Mouse (Mus musculus) MEL (cell line): ENCODE results near the gene Dlx4. TPM values are rescaled to one million over a fixed set of nuclear protein-coding genes. Genes with fewer than 3 reads are reported as not detected.

ENCODE experiments used
- DNase-seq: peaks from one replicate; pipeline ENCODE4 v3.0.0; 2011; ENCODE audit warnings: low read depth, low spot score
- H3K27ac ChIP-seq: 2 replicates; pipeline ENCODE4 v1.5.1; 2012; ENCODE audit warnings: low read depth, mild to moderate bottlenecking, control low read depth, low read length, moderate library complexity; ENCODE audit not compliant: control insufficient read depth
- H3K27me3 ChIP-seq, 2 experiments: fragments of 150-350 bp in 1 of 2; sonication (generic) in 1 of 2; 2 replicates each; pipeline ENCODE4 v1.6.1; 2012; ENCODE audit warnings: low read length in 2 of 2, mild to moderate bottlenecking in 2 of 2, improper control_type of control experiment in 1 of 2, moderate library complexity in 1 of 2; ENCODE audit not compliant: insufficient read depth in 2 of 2, control insufficient read depth in 1 of 2
- H3K36me3 ChIP-seq, 2 experiments: 2 replicates each; pipeline ENCODE4 v1.6.1; 2012 to 2014; ENCODE audit warnings: low read length in 2 of 2, improper control_type of control experiment in 1 of 2, inconsistent platforms in 1 of 2, mild to moderate bottlenecking in 1 of 2; ENCODE audit not compliant: insufficient read depth in 2 of 2, control insufficient read depth in 1 of 2
- H3K4me1 ChIP-seq, 2 experiments: fragments of 150-350 bp in 1 of 2; sonication (generic) in 1 of 2; 2 replicates each; pipeline ENCODE4 v1.6.1; 2012; ENCODE audit warnings: low read length in 2 of 2, improper control_type of control experiment in 1 of 2, mild to moderate bottlenecking in 1 of 2; ENCODE audit not compliant: insufficient read depth in 2 of 2, control insufficient read depth in 1 of 2
- H3K4me3 ChIP-seq, 2 experiments: fragments of 150-350 bp in 1 of 2; sonication (generic) in 1 of 2; 2 replicates each; pipeline ENCODE4 v1.5.1; 2012; ENCODE audit warnings: low read depth in 2 of 2, low read length in 2 of 2, mild to moderate bottlenecking in 2 of 2, moderate library complexity in 2 of 2, control low read depth in 1 of 2, improper control_type of control experiment in 1 of 2; ENCODE audit not compliant: control insufficient read depth in 1 of 2, insufficient read depth in 1 of 2
- H3K79me2 ChIP-seq: 2 replicates; pipeline ENCODE4 v1.6.1; 2012; ENCODE audit warnings: mild to moderate bottlenecking, low read length, moderate library complexity; ENCODE audit not compliant: control insufficient read depth, poor library complexity, insufficient read depth
- H3K9ac ChIP-seq: 2 replicates; pipeline ENCODE4 v1.6.1; 2012; ENCODE audit warnings: low read depth, mild to moderate bottlenecking, control low read depth, low read length, moderate library complexity; ENCODE audit not compliant: control insufficient read depth, poor library complexity, severe bottlenecking
- H3K9me3 ChIP-seq: fragments of 150-350 bp; sonication (generic); replicated peaks from 2 replicates; pipeline ENCODE4 v1.6.1; 2012; ENCODE audit warnings: mild to moderate bottlenecking, low read length, improper control_type of control experiment, moderate library complexity; ENCODE audit not compliant: insufficient read depth
- BHLHE40 ChIP-seq: IDR thresholded peaks from 2 replicates; pipeline ENCODE4 v1.6.1; 2012; ENCODE audit warnings: low read depth, mild to moderate bottlenecking, inconsistent platforms, low read length, improper control_type of control experiment, borderline replicate concordance
- CHD1 ChIP-seq: IDR thresholded peaks from 2 replicates; pipeline ENCODE4 v1.6.1; 2012; ENCODE audit warnings: low read depth, mild to moderate bottlenecking, inconsistent platforms, low read length, improper control_type of control experiment
- CHD2 ChIP-seq: IDR thresholded peaks from 2 replicates; pipeline ENCODE4 v1.6.1; 2011; ENCODE audit warnings: low read length, improper control_type of control experiment
- CTCF ChIP-seq, 3 experiments: IDR thresholded peaks in 2 of 3; conservative IDR thresholded peaks in 1 of 3; 2 replicates each; pipeline ENCODE4 v1.5.1; 2011 to 2012; ENCODE audit warnings: low read length in 3 of 3, low read depth in 2 of 3, mild to moderate bottlenecking in 2 of 3, improper control_type of control experiment in 1 of 3, inconsistent platforms in 1 of 3, mixed read lengths in 1 of 3, moderate library complexity in 1 of 3; ENCODE audit not compliant: control insufficient read depth in 1 of 3, insufficient read depth in 1 of 3, poor library complexity in 1 of 3, severe bottlenecking in 1 of 3
- ELF1 ChIP-seq: IDR thresholded peaks from 2 replicates; pipeline ENCODE4 v1.6.1; 2014; ENCODE audit warnings: low read depth, mild to moderate bottlenecking, inconsistent platforms, low read length, improper control_type of control experiment, moderate library complexity
- EP300 ChIP-seq, 2 experiments: IDR thresholded peaks; 2 replicates each; pipeline ENCODE4 v1.6.1; 2011; ENCODE audit warnings: improper control_type of control experiment in 2 of 2, low read length in 2 of 2, low read depth in 1 of 2, mild to moderate bottlenecking in 1 of 2
- GABPA ChIP-seq: IDR thresholded peaks from 2 replicates; pipeline ENCODE4 v1.6.1; 2012; ENCODE audit warnings: low read depth, mild to moderate bottlenecking, inconsistent platforms, low read length, improper control_type of control experiment, moderate library complexity
- HCFC1 ChIP-seq: IDR thresholded peaks from 2 replicates; pipeline ENCODE4 v1.6.1; 2012; ENCODE audit warnings: low read depth, mild to moderate bottlenecking, inconsistent platforms, low read length, improper control_type of control experiment, moderate library complexity
- KAT2A ChIP-seq: conservative IDR thresholded peaks from 2 replicates; pipeline ENCODE4 v1.6.1; 2012; ENCODE audit warnings: low read depth, low read length, improper control_type of control experiment, inconsistent platforms
- MAZ ChIP-seq: IDR thresholded peaks from 2 replicates; pipeline ENCODE4 v1.6.1; 2012; ENCODE audit warnings: low read depth, mild to moderate bottlenecking, inconsistent platforms, low read length, improper control_type of control experiment
- MYC ChIP-seq: IDR thresholded peaks from 2 replicates; pipeline ENCODE4 v1.6.1; 2011; ENCODE audit warnings: low read depth, mild to moderate bottlenecking, low read length, improper control_type of control experiment, moderate library complexity
- RAD21 ChIP-seq: IDR thresholded peaks from 2 replicates; pipeline ENCODE4 v1.6.1; 2011; ENCODE audit warnings: mild to moderate bottlenecking, low read depth, low read length, improper control_type of control experiment
- RCOR1 ChIP-seq: IDR thresholded peaks from 2 replicates; pipeline ENCODE4 v1.6.1; 2012; ENCODE audit warnings: low read depth, mild to moderate bottlenecking, inconsistent platforms, low read length, improper control_type of control experiment
- SMC3 ChIP-seq: IDR thresholded peaks from 2 replicates; pipeline ENCODE4 v1.6.1; 2011; ENCODE audit warnings: low read depth, low read length, improper control_type of control experiment
- TAL1 ChIP-seq: IDR thresholded peaks from 2 replicates; pipeline ENCODE4 v1.6.1; 2012; ENCODE audit warnings: mild to moderate bottlenecking, inconsistent platforms, low read length, moderate library complexity, mixed read lengths
- ZC3H11A ChIP-seq: IDR thresholded peaks from 2 replicates; pipeline ENCODE4 v1.6.1; 2012; ENCODE audit warnings: low read depth, mild to moderate bottlenecking, inconsistent platforms, low read length, improper control_type of control experiment
- ZKSCAN1 ChIP-seq: IDR thresholded peaks from 2 replicates; pipeline ENCODE4 v1.6.1; 2012; ENCODE audit warnings: low read depth, mild to moderate bottlenecking, inconsistent platforms, low read length, improper control_type of control experiment, moderate library complexity
- ZNF384 ChIP-seq: IDR thresholded peaks from 2 replicates; pipeline ENCODE4 v1.6.1; 2012; ENCODE audit warnings: low read depth, mild to moderate bottlenecking, inconsistent platforms, low read length, improper control_type of control experiment
- polyA plus RNA-seq, 2 experiments: library from polyadenylated mRNA; stranded (reverse) in 1 of 2; unstranded in 1 of 2; fragments of >175 nt in 1 of 2; fragments of >200 nt in 1 of 2; gene quantifications; 2 replicates each; pipeline versions ENCODE4 v1.2.1 to v1.2.4; 2012; ENCODE audit warnings: low replicate concordance in 2 of 2, low read depth in 1 of 2; ENCODE audit not compliant: insufficient read length in 2 of 2, insufficient read depth in 1 of 2, missing spikeins in 1 of 2
- total RNA-seq: library from RNA; depleted of rRNA; stranded (reverse); fragments of 300-350 nt; gene quantifications from 2 replicates; pipeline ENCODE4 v1.2.3, GENCODE M21; 2012

The Dlx4 gene
- total and polyA plus RNA-seq, 3 experiments = not detected

DNA sequence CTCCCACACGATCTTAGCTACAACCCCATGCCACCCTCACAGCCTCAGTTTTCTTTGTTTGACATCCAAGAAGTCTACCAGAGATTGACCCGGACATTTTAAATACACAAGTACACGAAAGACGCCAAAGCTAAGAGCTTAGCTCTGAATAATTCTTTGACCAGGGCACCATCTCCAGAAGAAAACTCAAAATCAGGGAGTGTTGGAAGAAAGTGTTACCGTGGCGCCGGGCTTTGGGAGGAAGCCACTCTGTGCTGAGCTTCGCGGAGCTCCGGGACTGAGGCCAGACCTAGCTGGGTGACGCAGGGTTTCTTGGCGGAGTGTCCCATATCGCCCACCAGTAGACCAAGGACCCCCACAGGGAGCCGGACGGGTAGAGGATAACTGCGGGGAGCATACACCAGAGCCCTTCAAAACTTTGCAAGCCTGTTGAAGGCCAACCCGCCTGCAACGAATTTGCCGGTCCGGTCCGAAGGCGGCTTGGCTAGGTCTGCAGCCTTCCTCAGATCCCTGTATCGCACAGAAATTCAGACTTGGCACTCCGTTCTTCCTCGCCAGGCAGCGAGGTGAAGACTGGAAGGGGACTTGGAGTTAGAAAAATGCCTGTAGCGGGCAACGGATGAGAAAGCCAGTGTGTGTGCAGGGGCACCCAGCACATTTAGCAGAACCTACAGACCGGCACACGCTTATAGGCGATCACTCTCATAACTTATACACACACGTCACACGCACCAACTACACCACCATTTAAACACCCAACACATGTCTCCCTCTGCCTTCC lies 4.4 kb upstream of the Dlx4 start (continued):
- no peak for TF ChIP-seq ZNF384
- no peak for TF ChIP-seq EP300 (IDR thresholded peaks at IDR 0.05; ENCODE audit: low read depth in 1 of 2, low read length in 2 of 2)
- no peak for TF ChIP-seq HCFC1
- TF ChIP-seq ZC3H11A = no peak
- TF ChIP-seq TAL1 = no peak
- no peak for TF ChIP-seq RAD21
- no peak for TF ChIP-seq CHD2

DNA sequence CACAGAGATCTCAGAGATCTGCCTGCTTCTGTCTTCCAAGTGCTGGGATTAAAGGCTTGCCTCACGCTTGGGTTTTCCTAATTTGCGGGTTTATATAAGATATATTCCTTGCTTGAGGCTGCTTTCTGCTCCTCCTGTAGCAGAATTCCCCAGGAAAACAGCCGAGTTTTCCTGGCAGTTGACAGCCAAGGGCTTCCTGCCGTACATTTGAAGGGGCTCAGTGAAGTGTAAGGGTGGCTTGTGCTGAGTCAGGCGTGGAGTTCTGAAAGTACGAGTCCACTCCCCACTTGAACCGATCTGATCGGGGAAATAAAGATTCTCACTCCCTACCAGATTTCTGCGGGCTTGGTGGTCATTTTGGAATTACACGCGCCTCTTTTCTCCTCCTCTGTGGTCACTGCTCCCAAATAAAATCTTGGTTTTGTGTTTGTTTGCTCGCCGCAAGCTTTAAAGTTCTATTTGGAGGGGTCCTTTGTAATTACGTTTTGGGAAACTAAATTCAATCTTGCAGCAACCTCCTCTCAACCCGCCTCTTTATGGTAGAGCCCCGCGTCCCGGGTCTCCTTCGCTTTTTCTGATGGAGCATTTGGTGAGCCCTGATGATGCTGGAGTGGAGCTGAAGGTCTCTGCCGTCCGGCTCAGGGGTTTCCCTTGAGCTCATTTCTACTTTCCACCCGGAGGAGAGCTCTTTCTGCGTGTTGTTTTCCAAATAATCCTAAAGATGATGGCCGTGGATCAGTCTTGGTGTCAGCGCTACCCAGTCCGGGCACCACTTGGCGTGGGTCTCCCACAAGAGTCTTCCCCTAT lies 3.6 kb upstream of the Dlx4 start:
- TF ChIP-seq CHD1 = no peak
- no peak for TF ChIP-seq GABPA
- no peak for TF ChIP-seq CTCF (IDR thresholded peaks at IDR 0.05 in 2 of 3, conservative IDR thresholded peaks at IDR 0.05 in 1 of 3; ENCODE audit: control insufficient read depth in 1 of 3, insufficient read depth in 1 of 3, low read depth in 2 of 3, low read length in 3 of 3, poor library complexity in 1 of 3, severe bottlenecking in 1 of 3)
- no peak for TF ChIP-seq MYC
- TF ChIP-seq EP300 (IDR thresholded peaks at IDR 0.05; ENCODE audit: low read depth in 1 of 2, low read length in 2 of 2) = no peak
- no peak for TF ChIP-seq HCFC1
- no peak for TF ChIP-seq KAT2A
- no peak for TF ChIP-seq ZNF384
- TF ChIP-seq RCOR1 = no peak
- TF ChIP-seq TAL1 = no peak
- TF ChIP-seq ELF1 = no peak
- TF ChIP-seq MAZ = no peak
- no peak for TF ChIP-seq SMC3
- no peak for TF ChIP-seq CHD2
- TF ChIP-seq ZKSCAN1 = no peak
- TF ChIP-seq BHLHE40 = no peak
- Histone ChIP-seq H3K79me2 (no peaks in the 10 kb centered on the region), H3K4me3 (no peak overlapping the region), H3K36me3 (no peaks in the 10 kb centered on the region), H3K27me3 (peaks cover 11 to 16% of the 10 kb centered on the region in 2 experiments), H3K4me1 (no peaks in the 10 kb centered on the region), H3K9me3 (no peaks in the 10 kb centered on the region), H3K27ac (no peak overlapping the region), H3K9ac (no peak overlapping the region)
- no peak for DNase-seq
